Mouse (Mus musculus) A20 (cell line): Measurements from ENCODE around the gene Gm6882.
"Not testable (repeated sequence)": the region's sequence is repeated elsewhere in the genome, so short reads cannot be mapped to it uniquely, and the experiment has no call there.

Experiments
- DNase-seq: peaks from one replicate; pipeline ENCODE4 v3.0.0-alpha.2; 2011; ENCODE audit warnings: low read depth, low spot score

Gm6882 gene

DNA sequence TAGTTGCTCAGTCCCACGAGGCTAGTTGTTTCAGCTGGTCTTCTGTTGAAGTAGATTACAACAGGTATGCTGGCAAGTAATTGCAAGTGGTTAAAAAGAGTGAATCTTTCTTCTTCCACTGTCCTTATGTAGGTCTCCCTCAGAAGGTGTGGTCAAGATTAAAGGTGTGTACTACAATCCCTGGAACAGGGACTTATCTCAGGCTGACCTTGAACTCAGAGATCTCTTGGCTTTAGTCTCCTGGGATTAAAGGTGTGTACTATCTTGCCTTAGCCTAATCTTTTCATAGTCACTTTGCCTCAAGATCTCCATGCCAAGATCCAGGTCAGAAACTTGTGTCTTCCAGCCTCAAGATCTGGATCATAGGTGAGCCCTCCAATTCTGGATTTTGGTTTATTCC is at the start of gene Gm6882:
Gene Gm6882, minus strand, starts transcription at position 101 of the 400 bp plus-strand sequence.
- DNase-seq = not testable (repeated sequence)
